Mouse (Mus musculus) kidney, postnatal 14 days (tissue): ENCODE data around the gene Shisal2a.

ENCODE experiments used
- DNase-seq: peaks from one replicate; pipeline ENCODE4 v3.0.0; 2022; ENCODE audit warnings: mixed read lengths

Shisal2a gene

GRCm38 (mm10) chr4:108383183-108383714 lies at the start of gene Shisal2a:
Gene Shisal2a (minus strand): TSS chr4:108383349.
- no peak for DNase-seq

GRCm38 (mm10) chr4:108431561-108431936 lies 48.4 kb upstream of the Shisal2a start:
- DNase-seq: no peak

- DNase-seq: peak; percentile 12
These were observed 47.8 kb upstream of the Shisal2a start for GRCm38 (mm10) chr4:108430656-108431560.

- DNase-seq: no peak
These were observed 45.2 kb upstream of the Shisal2a start for GRCm38 (mm10) chr4:108428341-108428721.

- no peak for DNase-seq
These were observed 44.7 kb upstream of the Shisal2a start for GRCm38 (mm10) chr4:108427719-108428340.

- DNase-seq: no peak
These were observed 41.4 kb upstream of the Shisal2a start for GRCm38 (mm10) chr4:108424587-108424986.

- no peak for DNase-seq
These were observed 24.5 kb upstream of the Shisal2a start for GRCm38 (mm10) chr4:108407621-108408020.

- no peak for DNase-seq
These were observed 23.8 kb upstream of the Shisal2a start, which contains the start of gene Gpx7 for GRCm38 (mm10) chr4:108406861-108407401. Gene Gpx7 (minus strand): TSS chr4:108406961.

GRCm38 (mm10) chr4:108406138-108406860 lies 23.1 kb upstream of the Shisal2a start:
- DNase-seq: peak; percentile 66

GRCm38 (mm10) chr4:108405766-108406137 lies 22.6 kb upstream of the Shisal2a start:
- DNase-seq: peak; percentile 28

- DNase-seq: no peak
These were observed 20.9 kb upstream of the Shisal2a start for GRCm38 (mm10) chr4:108403861-108404635.

GRCm38 (mm10) chr4:108400395-108400794 lies 17.2 kb upstream of the Shisal2a start:
- no peak for DNase-seq

- no peak for DNase-seq
These were observed 11.1 kb upstream of the Shisal2a start for GRCm38 (mm10) chr4:108394236-108394635.

- no peak for DNase-seq
These were observed 9.4 kb upstream of the Shisal2a start for GRCm38 (mm10) chr4:108392558-108392957.

- DNase-seq: no peak
These were observed 8.0 kb upstream of the Shisal2a start for GRCm38 (mm10) chr4:108391124-108391523.

GRCm38 (mm10) chr4:108388741-108389140 lies 5.6 kb upstream of the Shisal2a start:
- DNase-seq: no peak

- peak; percentile 76 for DNase-seq
These were observed 4.6 kb upstream of the Shisal2a start for GRCm38 (mm10) chr4:108387681-108388253.

- DNase-seq: no peak
These were observed 4.0 kb upstream of the Shisal2a start for GRCm38 (mm10) chr4:108387106-108387505.

GRCm38 (mm10) chr4:108386087-108386486 lies 2.9 kb upstream of the Shisal2a start:
- no peak for DNase-seq

GRCm38 (mm10) chr4:108380146-108380545 lies 3.0 kb downstream of the Shisal2a start:
- DNase-seq: no peak

- DNase-seq: no peak
These were observed 3.7 kb downstream of the Shisal2a start for GRCm38 (mm10) chr4:108379476-108379875.

GRCm38 (mm10) chr4:108372166-108372565 lies 11.0 kb downstream of the Shisal2a start:
- no peak for DNase-seq
